Mouse (Mus musculus) stomach, postnatal 0 days (tissue): ENCODE data around the gene Sugct. TPM values are rescaled to one million over a fixed set of nuclear protein-coding genes. Genes with fewer than 3 reads are reported as not detected.

Experiments
- ATAC-seq: fragments of 200-750 bp; cut with Nextera tagmentation; 2 replicates; pipeline ENCODE4 v1.8.0; 2017; ENCODE audit not compliant: low FRiP score, low TSS enrichment
- DNase-seq: peaks from one replicate; pipeline ENCODE4 v3.0.0-alpha.2; 2016; ENCODE audit warnings: low spot score
- H3K27ac ChIP-seq: fragments of 300-500 bp; sonication (generic); replicated peaks from 2 replicates; pipeline ENCODE4 v1.5.1; 2014; ENCODE audit warnings: mild to moderate bottlenecking, control low read depth
- H3K27me3 ChIP-seq: fragments of 300-500 bp; sonication (generic); 2 replicates; pipeline ENCODE4 v1.6.1; 2014; ENCODE audit warnings: low read length; ENCODE audit not compliant: control insufficient read depth, insufficient read depth
- H3K36me3 ChIP-seq: fragments of 300-500 bp; sonication (generic); 2 replicates; pipeline ENCODE4 v1.6.1; 2014; ENCODE audit warnings: low read length, mixed read lengths; ENCODE audit not compliant: control insufficient read depth, insufficient read depth
- H3K4me1 ChIP-seq: fragments of 300-500 bp; sonication (generic); replicated peaks from 2 replicates; pipeline ENCODE4 v1.6.1; 2014; ENCODE audit warnings: antibody characterized with exemption; ENCODE audit not compliant: control insufficient read depth, insufficient read depth
- H3K4me2 ChIP-seq: fragments of 300-500 bp; sonication (generic); replicated peaks from 2 replicates; pipeline ENCODE4 v1.6.1; 2014; ENCODE audit warnings: low read depth, mild to moderate bottlenecking, control low read depth, moderate library complexity
- H3K4me3 ChIP-seq: fragments of 300-500 bp; sonication (generic); 2 replicates; pipeline ENCODE4 v1.5.1; 2014; ENCODE audit warnings: low read depth, low read length, control low read depth
- H3K9ac ChIP-seq: fragments of 300-500 bp; sonication (generic); 2 replicates; pipeline ENCODE4 v1.6.1; 2014; ENCODE audit warnings: mild to moderate bottlenecking, low read length, control low read depth, mixed read lengths
- H3K9me3 ChIP-seq: fragments of 300-500 bp; sonication (generic); 2 replicates; pipeline ENCODE4 v1.6.1; 2016; ENCODE audit warnings: low read length; ENCODE audit not compliant: control insufficient read depth
- CTCF ChIP-seq: IDR thresholded peaks from 2 replicates; pipeline ENCODE4 v1.5.1; 2016; ENCODE audit warnings: antibody characterized with exemption, low read depth, mild to moderate bottlenecking, moderate library complexity
- EP300 ChIP-seq: optimal IDR thresholded peaks from 2 replicates; pipeline ENCODE3; 2016; ENCODE audit warnings: antibody characterized with exemption
- WGBS: fragments of 180-500 bp; shearing (Covaris S2); extraction: QIAGEN DNeasy Blood & Tissue Kit; methylation state at CpG from one replicate; pipeline ENCODE4 v1.1.7; 2014; 5-methylcytosine and 5-hydroxymethylcytosine counted together
- polyA plus RNA-seq: library from polyadenylated mRNA; unstranded; fragments of >200 nt; fragmentation: Nextera tagmentation; extraction: Ambion mirVana; gene quantifications from 2 replicates; pipeline ENCODE4 v1.2.1, GENCODE M21; 2015

Sugct gene
- polyA plus RNA-seq, 1 experiment from 2014 or later: 6.1 TPM

DNA sequence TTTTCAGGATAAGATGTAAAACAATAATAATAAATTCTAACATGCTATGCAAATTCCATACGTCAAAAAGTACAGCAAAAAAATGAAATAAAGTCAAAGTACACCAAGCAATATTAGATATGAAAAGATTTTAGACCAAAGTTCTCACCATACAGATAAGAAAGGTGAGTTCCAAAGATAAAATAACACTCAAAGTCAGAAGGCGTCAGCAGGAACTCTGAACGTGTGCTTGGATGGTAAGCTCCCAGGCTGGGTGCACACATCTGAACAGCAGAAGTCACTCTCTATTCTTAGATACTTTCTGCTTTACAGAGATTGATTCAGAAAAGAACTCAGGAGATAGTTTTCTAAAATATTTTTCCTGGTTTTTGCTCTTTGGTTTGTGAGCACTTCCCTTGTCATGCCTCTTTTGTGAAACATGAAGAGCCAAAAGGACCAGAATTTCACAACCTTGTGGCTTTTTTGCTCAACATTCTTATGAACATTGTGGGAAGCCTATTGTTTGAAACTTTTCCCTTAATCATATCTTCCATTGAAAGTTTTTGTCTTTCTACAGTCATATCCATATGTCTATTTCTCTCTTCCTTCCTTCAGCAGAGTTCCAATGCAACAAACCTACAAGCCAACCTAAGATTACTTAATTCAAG is 110.0 kb downstream of the Sugct start:
- no peaks in the 10 kb centered on the region for H3K27me3 ChIP-seq
- H3K36me3 ChIP-seq: no peaks in the 10 kb centered on the region
- 44% methylated on average over 3 of the region's 3 CpGs for WGBS
- no peak overlapping the region for H3K9ac ChIP-seq
- H3K4me3 ChIP-seq: no peak overlapping the region
- no peaks in the 10 kb centered on the region for H3K4me1 ChIP-seq
- no peak overlapping the region for H3K4me2 ChIP-seq
- ATAC-seq (no peak), DNase-seq (no peak)
- H3K27ac ChIP-seq: no peak overlapping the region
- H3K9me3 ChIP-seq: no peaks in the 10 kb centered on the region
- TF ChIP-seq EP300 (no peak), CTCF (no peak)

DNA sequence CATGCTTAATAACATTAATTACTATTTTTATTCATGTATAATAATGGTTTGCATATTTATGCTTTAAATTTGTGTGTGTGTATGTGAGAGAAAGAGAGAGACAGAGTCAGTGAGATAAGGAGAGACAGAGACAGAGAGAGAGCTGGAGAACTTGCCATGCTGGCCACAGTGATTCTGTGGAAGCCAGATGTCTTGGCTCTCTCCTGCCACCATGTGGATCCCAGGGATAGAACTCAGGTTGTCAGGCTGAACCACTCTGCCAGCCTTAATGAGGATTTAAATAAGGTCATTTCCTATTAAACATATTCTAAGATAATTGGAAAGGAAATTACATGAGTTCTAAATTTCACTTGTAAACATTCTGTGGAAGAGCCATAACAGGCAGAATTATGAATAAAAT is 110.5 kb downstream of the Sugct start:
- no peak for DNase-seq
- Histone ChIP-seq H3K36me3 (no peaks in the 10 kb centered on the region), H3K9me3 (no peaks in the 10 kb centered on the region), H3K27ac (no peak overlapping the region), H3K4me2 (no peak overlapping the region), H3K9ac (no peak overlapping the region), H3K4me3 (no peak overlapping the region), H3K4me1 (no peaks in the 10 kb centered on the region), H3K27me3 (no peaks in the 10 kb centered on the region)
- no peak for ATAC-seq
- no peak for TF ChIP-seq EP300
- TF ChIP-seq CTCF: peak; percentile 72

- Histone ChIP-seq H3K27me3 (no peaks in the 10 kb centered on the region), H3K9ac (no peak overlapping the region), H3K4me1 (no peaks in the 10 kb centered on the region), H3K36me3 (no peaks in the 10 kb centered on the region), H3K4me3 (no peak overlapping the region), H3K27ac (no peak overlapping the region), H3K4me2 (no peak overlapping the region), H3K9me3 (no peaks in the 10 kb centered on the region)
- WGBS: 25% methylated on average over 2 of the region's 2 CpGs
- no peak for ATAC-seq
- DNase-seq: no peak
- TF ChIP-seq CTCF (peak; percentile 67), EP300 (no peak)
Measured at GRCm38 (mm10) chr13:17581684-17582083, 113.7 kb downstream of the Sugct start.

GRCm38 (mm10) chr13:17559357-17559756 is 136.0 kb downstream of the Sugct start:
- H3K9me3 ChIP-seq: no peaks in the 10 kb centered on the region
- no peaks in the 10 kb centered on the region for H3K4me1 ChIP-seq
- no peaks in the 10 kb centered on the region for H3K36me3 ChIP-seq
- DNase-seq (no peak), ATAC-seq (no peak)
- H3K4me2 ChIP-seq: no peak overlapping the region
- WGBS: 88% methylated on average over 3 of the region's 3 CpGs
- H3K27me3 ChIP-seq: no peaks in the 10 kb centered on the region
- H3K9ac ChIP-seq: no peak overlapping the region
- no peak overlapping the region for H3K4me3 ChIP-seq
- H3K27ac ChIP-seq: no peak overlapping the region
- TF ChIP-seq EP300 (no peak), CTCF (no peak)

GRCm38 (mm10) chr13:17536341-17536740 is 159.0 kb downstream of the Sugct start:
- H3K36me3 ChIP-seq: no peaks in the 10 kb centered on the region
- no peak overlapping the region for H3K9ac ChIP-seq
- 75% methylated on average over 1 of the region's 1 CpGs for WGBS
- ATAC-seq: no peak
- no peak overlapping the region for H3K27ac ChIP-seq
- TF ChIP-seq EP300 (no peak), CTCF (no peak)
- no peak for DNase-seq
- H3K4me2 ChIP-seq: no peak overlapping the region
- H3K4me1 ChIP-seq: no peaks in the 10 kb centered on the region
- no peaks in the 10 kb centered on the region for H3K27me3 ChIP-seq
- no peak overlapping the region for H3K4me3 ChIP-seq
- H3K9me3 ChIP-seq: no peaks in the 10 kb centered on the region

- ATAC-seq (no peak), DNase-seq (no peak)
- Histone ChIP-seq H3K27ac (no peak overlapping the region), H3K4me3 (no peak overlapping the region), H3K36me3 (no peaks in the 10 kb centered on the region), H3K27me3 (no peaks in the 10 kb centered on the region), H3K4me1 (no peaks in the 10 kb centered on the region), H3K9ac (no peak overlapping the region), H3K9me3 (no peaks in the 10 kb centered on the region), H3K4me2 (no peak overlapping the region)
- TF ChIP-seq CTCF: no peak
- TF ChIP-seq EP300: no peak
- 46% methylated on average over 4 of the region's 4 CpGs for WGBS
Measured at GRCm38 (mm10) chr13:17534871-17535270, 160.5 kb downstream of the Sugct start.
